Mouse (Mus musculus): ENCODE measurements around the gene Chst5. TPM values are rescaled to one million over a fixed set of nuclear protein-coding genes. Genes with fewer than 3 reads are reported as not detected.
"Not testable (repeated sequence)": the region's sequence is repeated elsewhere in the genome, so short reads cannot be mapped to it uniquely, and the experiment has no call there.

Chst5 gene
- polyA plus RNA-seq, 1 experiment from 2014 or later: not detected

GRCm38 (mm10) chr8:111868664-111869063, 41.6 kb downstream of the Chst5 start:
- H3K27me3 ChIP-seq: no peaks in the 10 kb centered on the region
- ATAC-seq (ENCODE audit: low read depth) (no peak), DNase-seq (no peak)
- H3K4me3 ChIP-seq (replicated peaks): no peak overlapping the region
- no peak overlapping the region for H3K4me2 ChIP-seq
- H3K36me3 ChIP-seq: 0 out of 2 replicates have a peak, but pooled peaks cover 11% of the 10 kb centered on the region
- H3K9me3 ChIP-seq (replicated peaks): no peaks in the 10 kb centered on the region
- H3K27ac ChIP-seq: no peak overlapping the region
- peaks cover 9% of the 10 kb centered on the region for H3K4me1 ChIP-seq (replicated peaks)
- H3K9ac ChIP-seq: no peak overlapping the region
- WGBS (ENCODE audit: insufficient replicate concordance): 33% methylated on average over 2 of the region's 2 CpGs

GRCm38 (mm10) chr8:111865857-111866256, 44.4 kb downstream of the Chst5 start:
- Histone ChIP-seq H3K9me3 (replicated peaks) (no peaks in the 10 kb centered on the region), H3K27me3 (no peaks in the 10 kb centered on the region), H3K4me1 (replicated peaks) (no peaks in the 10 kb centered on the region), H3K36me3 (0 out of 2 replicates have a peak, but pooled peaks cover 7% of the 10 kb centered on the region), H3K27ac (no peak overlapping the region), H3K4me3 (replicated peaks) (no peak overlapping the region), H3K4me2 (no peak overlapping the region), H3K9ac (no peak overlapping the region)
- ATAC-seq (ENCODE audit: low read depth) (no peak), DNase-seq (no peak)
- WGBS (ENCODE audit: insufficient replicate concordance): 73% methylated on average over 6 of the region's 6 CpGs

GRCm38 (mm10) chr8:111865130-111865852, 45.0 kb downstream of the Chst5 start:
- 72% methylated on average over 8 of the region's 8 CpGs for WGBS (ENCODE audit: insufficient replicate concordance)
- no peak for ATAC-seq (ENCODE audit: low read depth)
- Histone ChIP-seq H3K9me3 (replicated peaks) (no peaks in the 10 kb centered on the region), H3K9ac (no peak overlapping the region), H3K4me1 (replicated peaks) (no peaks in the 10 kb centered on the region), H3K4me2 (no peak overlapping the region), H3K27me3 (no peaks in the 10 kb centered on the region), H3K36me3 (0 out of 2 replicates have a peak, but pooled peaks cover 7% of the 10 kb centered on the region), H3K4me3 (replicated peaks) (no peak overlapping the region), H3K27ac (no peak overlapping the region)
- no peak for DNase-seq

GRCm38 (mm10) chr8:111864648-111865047, 45.6 kb downstream of the Chst5 start:
- ATAC-seq (ENCODE audit: low read depth): no peak
- H3K4me2 ChIP-seq: no peak overlapping the region

GRCm38 (mm10) chr8:111863280-111863679, 47.0 kb downstream of the Chst5 start:
- Histone ChIP-seq H3K4me3 (replicated peaks) (no peak overlapping the region), H3K36me3 (0 out of 2 replicates have a peak, but pooled peaks cover 7% of the 10 kb centered on the region), H3K9me3 (replicated peaks) (no peaks in the 10 kb centered on the region), H3K27ac (no peak overlapping the region), H3K9ac (no peak overlapping the region), H3K4me1 (replicated peaks) (no peaks in the 10 kb centered on the region), H3K4me2 (no peak overlapping the region), H3K27me3 (no peaks in the 10 kb centered on the region)
- DNase-seq: no peak
- ATAC-seq (ENCODE audit: low read depth): no peak
- WGBS (ENCODE audit: insufficient replicate concordance): 37% methylated on average over 4 of the region's 4 CpGs

More at GRCm38 (mm10) chr8:111864648-111865047, 45.6 kb downstream of the Chst5 start:
- 77% methylated on average over 8 of the region's 8 CpGs for WGBS (ENCODE audit: insufficient replicate concordance)
- Histone ChIP-seq H3K9me3 (replicated peaks) (no peaks in the 10 kb centered on the region), H3K9ac (no peak overlapping the region), H3K36me3 (0 out of 2 replicates have a peak, but pooled peaks cover 7% of the 10 kb centered on the region), H3K4me3 (replicated peaks) (no peak overlapping the region), H3K27me3 (no peaks in the 10 kb centered on the region), H3K27ac (no peak overlapping the region), H3K4me1 (replicated peaks) (no peaks in the 10 kb centered on the region)
- no peak for DNase-seq

GRCm38 (mm10) chr8:111855977-111856376, 54.3 kb downstream of the Chst5 start:
- H3K36me3 ChIP-seq: no peaks in the 10 kb centered on the region
- no peaks in the 10 kb centered on the region for H3K27me3 ChIP-seq
- WGBS (ENCODE audit: insufficient replicate concordance): 80% methylated on average over 12 of the region's 12 CpGs
- no peak overlapping the region for H3K9ac ChIP-seq
- H3K9me3 ChIP-seq (replicated peaks): no peaks in the 10 kb centered on the region
- no peak for ATAC-seq (ENCODE audit: low read depth)
- no peak overlapping the region for H3K4me3 ChIP-seq (replicated peaks)
- H3K27ac ChIP-seq: no peak overlapping the region
- no peak overlapping the region for H3K4me2 ChIP-seq
- DNase-seq: no peak
- peaks cover 35% of the 10 kb centered on the region for H3K4me1 ChIP-seq (replicated peaks)

- H3K4me1 ChIP-seq (replicated peaks): peaks cover 49% of the 10 kb centered on the region
- under 1% methylated on average over 53 of the region's 53 CpGs for WGBS (ENCODE audit: insufficient replicate concordance)
- ATAC-seq (ENCODE audit: low read depth): peak; percentile 100
- peak within 1 kb of the TSS; percentile 68 for H3K27ac ChIP-seq
- DNase-seq: peak; percentile 95
- peak within 1 kb of the TSS; percentile 89 for H3K9ac ChIP-seq
- no peaks in the 10 kb centered on the region for H3K36me3 ChIP-seq
- H3K4me2 ChIP-seq: peak within 1 kb of the TSS; percentile 96
- peak within 1 kb of the TSS; percentile 89 for H3K4me3 ChIP-seq (replicated peaks)
- H3K9me3 ChIP-seq (replicated peaks): no peaks in the 10 kb centered on the region
- no peaks in the 10 kb centered on the region for H3K27me3 ChIP-seq
These were observed 56.3 kb downstream of the Chst5 start, which contains the start of gene Cfdp1 for GRCm38 (mm10) chr8:111853861-111854501. TSS of gene Cfdp1 (minus strand) at chr8:111854291.

- peaks cover 51% of the 10 kb centered on the region for H3K4me1 ChIP-seq (replicated peaks)
- peak overlapping the region; percentile 89 for H3K9ac ChIP-seq
- not testable (repeated sequence) for ATAC-seq (ENCODE audit: low read depth); DNase-seq; H3K27me3 ChIP-seq; H3K9me3 ChIP-seq (replicated peaks); H3K36me3 ChIP-seq
- H3K27ac ChIP-seq: peak overlapping the region; percentile 68; the same call in 1 of the 2 replicates
- WGBS (ENCODE audit: insufficient replicate concordance): 35% methylated on average over 12 of the region's 12 CpGs
- peak overlapping the region; percentile 89 for H3K4me3 ChIP-seq (replicated peaks)
- peak overlapping the region; percentile 96 for H3K4me2 ChIP-seq
These were observed 57.0 kb downstream of the Chst5 start for GRCm38 (mm10) chr8:111853219-111853618.

GRCm38 (mm10) chr8:111846746-111847145, 63.5 kb downstream of the Chst5 start:
- no peak overlapping the region for H3K27ac ChIP-seq
- ATAC-seq (ENCODE audit: low read depth): no peak
- H3K27me3 ChIP-seq: no peaks in the 10 kb centered on the region
- WGBS (ENCODE audit: insufficient replicate concordance): 80% methylated on average over 6 of the region's 6 CpGs
- H3K4me1 ChIP-seq (replicated peaks): peaks cover 32% of the 10 kb centered on the region
- H3K9me3 ChIP-seq (replicated peaks): no peaks in the 10 kb centered on the region
- no peak overlapping the region for H3K9ac ChIP-seq
- DNase-seq: no peak
- H3K4me2 ChIP-seq: no peak overlapping the region
- H3K4me3 ChIP-seq (replicated peaks): no peak overlapping the region
- H3K36me3 ChIP-seq: peaks cover 25% of the 10 kb centered on the region

Measured in liver, embryonic 13.5 days (tissue).